Mouse (Mus musculus): Measurements from ENCODE around the gene Cul7.
A peak's percentile ranks its signal among the peaks of the same experiment; 100 is the strongest.

Cul7 gene

DNA sequence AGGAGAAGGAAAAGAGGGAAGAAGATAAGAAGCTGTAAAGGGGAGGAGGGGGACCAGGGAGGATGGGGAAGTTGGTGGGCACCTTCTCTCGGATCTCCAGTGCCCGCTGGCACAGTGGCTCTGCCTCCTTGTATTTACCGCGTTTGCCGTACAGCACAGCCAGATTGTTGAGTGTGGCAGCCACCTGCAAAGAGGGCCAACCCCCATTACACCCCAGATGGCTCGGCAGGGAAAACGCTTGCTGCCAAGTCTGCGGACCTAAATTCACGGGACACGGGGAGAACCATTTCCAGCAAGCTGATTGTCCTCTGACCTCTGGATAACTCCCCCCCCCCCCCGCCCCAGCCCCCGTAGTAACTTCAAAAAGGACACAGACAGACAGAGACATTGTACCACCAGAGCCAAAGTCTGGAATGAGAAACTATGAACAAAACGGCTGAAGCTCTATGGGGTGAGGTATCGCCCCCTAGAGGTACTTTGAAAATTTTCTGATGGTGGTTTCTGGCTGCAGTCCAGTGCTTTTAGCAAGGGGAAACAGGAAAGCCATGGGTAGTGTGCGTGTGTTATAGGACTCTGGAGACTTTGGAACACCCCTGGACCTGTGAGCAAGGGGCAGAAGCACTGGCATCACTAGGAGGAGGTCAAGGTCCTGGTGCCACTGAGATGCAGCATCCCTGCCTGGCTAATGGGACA is 13.2 kb upstream of the Cul7 start:
- Histone ChIP-seq H3K36me3 (ENCODE audit: insufficient read depth, low read length) (peaks cover 59% of the 10 kb centered on the region), H3K27me3 (ENCODE audit: insufficient read depth, low read length) (no peaks in the 10 kb centered on the region), H3K9me3 (ENCODE audit: low read length) (no peaks in the 10 kb centered on the region), H3K4me3 (replicated peaks; ENCODE audit: low read length) (no peak overlapping the region), H3K4me1 (replicated peaks; ENCODE audit: low read depth, low read length) (peaks cover 61% of the 10 kb centered on the region)
- TF ChIP-seq CTCF (conservative IDR thresholded peaks at IDR 0.05; ENCODE audit: low read length), result peak; percentile 60
- no peak for TF ChIP-seq POU5F1 (IDR thresholded peaks at IDR 0.05; ENCODE audit: borderline replicate concordance, low read length)

DNA sequence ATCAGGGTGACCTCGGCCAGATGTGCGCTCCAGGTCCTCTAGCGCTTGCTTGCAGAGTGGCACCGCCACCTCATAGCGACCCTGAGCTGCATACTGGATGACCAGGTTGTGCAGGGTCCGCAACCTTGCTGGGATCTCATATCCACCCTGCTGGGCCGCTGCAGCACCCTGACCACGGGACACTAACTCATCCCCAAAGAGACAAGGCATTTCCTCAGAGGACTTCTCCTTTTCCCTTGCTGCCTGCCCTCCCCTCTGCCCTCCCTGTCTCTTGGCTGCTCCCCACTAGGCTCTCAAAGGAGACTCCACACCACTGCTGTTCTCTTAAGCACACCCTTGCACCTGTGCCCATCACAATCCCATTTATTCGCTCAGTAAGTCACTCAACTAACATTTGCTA is 10.2 kb upstream of the Cul7 start:
- H3K36me3 ChIP-seq (ENCODE audit: insufficient read depth, low read length), result peaks cover 45% of the 10 kb centered on the region
- peak overlapping the region; percentile 53; the same call in 1 of the 2 replicates for H3K4me3 ChIP-seq (replicated peaks; ENCODE audit: low read length)
- no peaks in the 10 kb centered on the region for H3K27me3 ChIP-seq (ENCODE audit: insufficient read depth, low read length)
- H3K9me3 ChIP-seq (ENCODE audit: low read length), result no peaks in the 10 kb centered on the region
- peaks cover 56% of the 10 kb centered on the region for H3K4me1 ChIP-seq (replicated peaks; ENCODE audit: low read depth, low read length)
- TF ChIP-seq POU5F1 (IDR thresholded peaks at IDR 0.05; ENCODE audit: borderline replicate concordance, low read length) (no peak), CTCF (conservative IDR thresholded peaks at IDR 0.05; ENCODE audit: low read length) (no peak), NANOG (IDR thresholded peaks at IDR 0.05; ENCODE audit: borderline replicate concordance, low read length) (no peak)

DNA sequence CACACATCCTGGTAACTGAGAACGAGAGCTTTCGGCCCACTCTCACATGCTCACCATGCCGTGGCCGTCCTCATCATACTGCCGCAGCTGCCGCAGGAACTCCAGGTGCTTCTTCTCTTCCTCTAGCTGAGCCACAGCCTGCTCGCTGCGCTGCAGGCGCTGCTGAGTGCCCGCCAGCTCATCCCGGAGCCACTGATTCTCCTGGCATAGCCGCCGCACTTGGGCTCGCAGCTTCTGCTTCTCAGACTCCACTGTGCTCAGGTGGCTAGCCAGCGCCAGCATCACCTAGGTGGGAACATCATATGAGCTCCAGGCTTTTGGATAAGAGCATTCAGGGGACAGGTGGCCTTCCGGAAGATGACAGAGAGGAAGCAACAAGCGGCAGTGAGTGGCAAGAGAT is 8.1 kb upstream of the Cul7 start:
- peaks cover 29% of the 10 kb centered on the region for H3K36me3 ChIP-seq (ENCODE audit: insufficient read depth, low read length)
- no peaks in the 10 kb centered on the region for H3K27me3 ChIP-seq (ENCODE audit: insufficient read depth, low read length)
- peaks cover 48% of the 10 kb centered on the region for H3K4me1 ChIP-seq (replicated peaks; ENCODE audit: low read depth, low read length)
- TF ChIP-seq NANOG (IDR thresholded peaks at IDR 0.05; ENCODE audit: borderline replicate concordance, low read length), result no peak
- TF ChIP-seq POU5F1 (IDR thresholded peaks at IDR 0.05; ENCODE audit: borderline replicate concordance, low read length), result no peak
- TF ChIP-seq CTCF (conservative IDR thresholded peaks at IDR 0.05; ENCODE audit: low read length), result no peak
- peak overlapping the region; percentile 65 for H3K4me3 ChIP-seq (replicated peaks; ENCODE audit: low read length)
- no peaks in the 10 kb centered on the region for H3K9me3 ChIP-seq (ENCODE audit: low read length)

DNA sequence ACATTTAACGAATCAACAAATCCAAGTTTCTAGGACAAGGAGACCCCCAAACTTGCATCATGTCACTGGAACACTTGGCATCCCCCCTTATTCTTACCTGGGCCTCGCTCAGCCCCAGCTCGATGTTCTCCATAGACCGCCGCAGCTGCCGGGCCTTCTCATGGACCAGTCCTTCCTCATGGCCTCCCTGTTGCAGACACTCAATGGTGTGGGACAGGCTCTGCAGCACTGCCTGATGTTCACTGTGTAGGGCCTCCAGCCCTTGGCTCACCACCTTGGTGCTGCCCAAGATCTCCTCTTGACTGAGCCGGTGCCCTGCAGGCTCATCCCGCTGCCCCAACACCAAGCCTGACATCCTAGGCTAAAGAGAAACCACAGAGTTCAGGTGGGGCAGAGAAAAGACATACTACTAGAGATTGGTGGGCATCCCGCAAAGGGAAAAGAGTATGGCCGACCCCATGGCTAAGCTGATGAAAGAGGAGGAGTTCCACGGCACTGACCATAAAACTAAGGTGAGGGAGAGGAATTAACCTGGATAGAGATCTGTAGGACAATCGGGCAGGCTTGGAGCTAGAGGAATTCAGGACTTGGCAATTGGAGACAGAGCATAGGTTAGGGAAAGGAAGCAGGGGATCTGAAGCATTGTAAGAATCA is 5.9 kb upstream of the Cul7 start:
- TF ChIP-seq NANOG (IDR thresholded peaks at IDR 0.05; ENCODE audit: borderline replicate concordance, low read length), result no peak
- no peak for TF ChIP-seq CTCF (conservative IDR thresholded peaks at IDR 0.05; ENCODE audit: low read length)

DNA sequence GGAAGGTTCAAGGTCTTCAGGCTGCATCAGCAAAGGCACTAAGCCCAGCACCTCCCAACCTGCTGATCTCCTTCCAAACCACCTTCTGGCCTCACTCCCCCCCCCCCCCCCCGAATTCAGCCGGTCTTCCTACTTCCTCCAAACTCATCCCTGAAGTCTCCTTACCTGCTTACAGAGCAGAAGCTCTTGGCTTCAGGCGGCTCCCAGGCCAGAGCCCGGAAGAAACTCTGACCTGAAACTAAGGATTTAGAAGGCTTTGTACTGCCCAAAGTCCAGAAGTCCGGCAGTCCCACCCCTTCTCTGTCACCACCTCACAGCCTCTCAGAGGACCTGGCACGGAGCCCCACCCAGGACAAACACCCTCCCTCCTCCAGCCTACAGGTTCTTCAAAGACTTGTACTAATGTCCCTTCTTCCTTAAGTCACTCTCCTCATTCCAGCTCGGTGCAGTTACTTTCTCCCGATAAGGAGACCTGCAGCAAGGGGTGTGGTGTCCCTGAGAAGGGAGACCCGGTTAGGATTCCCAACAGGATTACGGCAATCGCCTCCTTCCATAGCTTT is 5.1 kb upstream of the Cul7 start:
- Histone ChIP-seq H3K4me1 (replicated peaks; ENCODE audit: low read depth, low read length) (peaks cover 59% of the 10 kb centered on the region), H3K36me3 (ENCODE audit: insufficient read depth, low read length) (peaks cover 44% of the 10 kb centered on the region), H3K9me3 (ENCODE audit: low read length) (no peaks in the 10 kb centered on the region), H3K27me3 (ENCODE audit: insufficient read depth, low read length) (no peaks in the 10 kb centered on the region), H3K4me3 (replicated peaks; ENCODE audit: low read length) (peak overlapping the region; percentile 98)
- no peak for TF ChIP-seq CTCF (conservative IDR thresholded peaks at IDR 0.05; ENCODE audit: low read length)
- no peak for TF ChIP-seq NANOG (IDR thresholded peaks at IDR 0.05; ENCODE audit: borderline replicate concordance, low read length)
- no peak for TF ChIP-seq POU5F1 (IDR thresholded peaks at IDR 0.05; ENCODE audit: borderline replicate concordance, low read length)

More for the DNA sequence above, 5.9 kb upstream of the Cul7 start:
- Histone ChIP-seq H3K4me1 (replicated peaks; ENCODE audit: low read depth, low read length) (peaks cover 59% of the 10 kb centered on the region), H3K36me3 (ENCODE audit: insufficient read depth, low read length) (peaks cover 42% of the 10 kb centered on the region), H3K4me3 (replicated peaks; ENCODE audit: low read length) (peak overlapping the region; percentile 98), H3K27me3 (ENCODE audit: insufficient read depth, low read length) (no peaks in the 10 kb centered on the region), H3K9me3 (ENCODE audit: low read length) (no peaks in the 10 kb centered on the region)

DNA sequence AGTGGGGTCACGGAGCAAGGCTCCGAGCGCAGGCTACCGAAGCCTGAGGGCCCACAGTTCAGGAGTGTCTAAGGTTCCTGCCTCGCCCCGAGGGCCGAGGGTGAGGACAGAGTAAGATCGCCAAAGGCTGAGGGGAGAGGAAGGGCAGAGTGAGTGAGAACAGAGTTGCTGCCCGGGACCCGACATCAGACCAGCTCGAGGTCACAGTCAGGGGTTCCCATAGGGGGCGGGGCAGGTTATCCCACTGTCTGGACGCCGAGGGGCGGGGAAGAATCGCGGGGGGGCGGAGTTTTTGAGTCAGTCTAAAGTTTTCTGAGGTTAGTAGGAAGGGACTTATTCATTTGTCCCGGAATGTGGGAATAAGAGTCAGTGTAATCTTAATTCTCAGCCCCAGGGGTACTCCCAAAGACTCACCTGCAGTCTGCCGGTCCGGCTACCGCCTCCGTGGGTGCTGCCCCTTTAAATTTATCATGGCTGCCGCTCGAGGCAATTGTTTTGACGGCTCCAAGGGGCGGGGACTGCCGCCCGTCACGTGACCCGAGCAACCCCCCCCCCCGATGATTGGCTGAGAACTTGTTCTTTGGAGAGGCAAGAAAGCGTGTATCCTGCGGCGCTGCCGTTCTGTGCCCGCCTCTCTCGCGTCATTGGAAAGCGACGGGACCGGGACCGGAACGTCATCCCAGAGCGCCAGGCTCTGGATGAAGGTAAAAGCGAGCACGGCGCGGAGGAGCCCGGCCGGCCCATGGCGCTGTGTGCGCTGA is 4.4 kb upstream of the Cul7 start, which contains the start of the genes Klc4 and Mrpl2:
Gene Klc4, minus strand, starts transcription at position 462 of the 761 bp plus-strand sequence.
Gene Mrpl2, plus strand, starts transcription at position 669 of the 761 bp plus-strand sequence.
- no peaks in the 10 kb centered on the region for H3K27me3 ChIP-seq (ENCODE audit: insufficient read depth, low read length)
- no peak for TF ChIP-seq NANOG (IDR thresholded peaks at IDR 0.05; ENCODE audit: borderline replicate concordance, low read length)
- no peak for TF ChIP-seq POU5F1 (IDR thresholded peaks at IDR 0.05; ENCODE audit: borderline replicate concordance, low read length)
- no peak for TF ChIP-seq CTCF (conservative IDR thresholded peaks at IDR 0.05; ENCODE audit: low read length)
- peak within 1 kb of the TSS; percentile 98 for H3K4me3 ChIP-seq (replicated peaks; ENCODE audit: low read length)
- peaks cover 37% of the 10 kb centered on the region for H3K36me3 ChIP-seq (ENCODE audit: insufficient read depth, low read length)
- peaks cover 58% of the 10 kb centered on the region for H3K4me1 ChIP-seq (replicated peaks; ENCODE audit: low read depth, low read length)
- H3K9me3 ChIP-seq (ENCODE audit: low read length), result no peaks in the 10 kb centered on the region

DNA sequence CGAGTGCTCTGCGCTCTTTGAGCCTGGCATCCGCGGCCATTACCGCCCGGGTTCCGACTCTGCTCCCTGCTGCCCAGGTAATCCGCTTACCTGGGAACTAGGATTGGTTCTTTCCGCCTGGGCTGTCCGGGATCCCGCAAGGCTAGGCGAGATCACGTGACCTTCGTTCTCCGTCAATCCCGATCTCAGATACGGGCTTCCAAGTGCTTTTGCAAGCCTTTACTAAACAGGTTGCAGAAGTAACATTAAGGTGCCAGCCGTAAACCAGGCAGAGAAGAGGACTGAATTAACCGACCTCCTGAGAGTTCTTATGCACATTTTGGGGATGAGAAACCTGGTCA is 3.8 kb upstream of the Cul7 start:
- TF ChIP-seq POU5F1 (IDR thresholded peaks at IDR 0.05; ENCODE audit: borderline replicate concordance, low read length) (no peak), CTCF (conservative IDR thresholded peaks at IDR 0.05; ENCODE audit: low read length) (no peak), NANOG (IDR thresholded peaks at IDR 0.05; ENCODE audit: borderline replicate concordance, low read length) (no peak)
- Histone ChIP-seq H3K4me1 (replicated peaks; ENCODE audit: low read depth, low read length) (peaks cover 63% of the 10 kb centered on the region), H3K36me3 (ENCODE audit: insufficient read depth, low read length) (peaks cover 33% of the 10 kb centered on the region), H3K9me3 (ENCODE audit: low read length) (no peaks in the 10 kb centered on the region), H3K4me3 (replicated peaks; ENCODE audit: low read length) (peak overlapping the region; percentile 98), H3K27me3 (ENCODE audit: insufficient read depth, low read length) (no peaks in the 10 kb centered on the region)

- Histone ChIP-seq H3K9me3 (ENCODE audit: low read length) (no peaks in the 10 kb centered on the region), H3K4me1 (replicated peaks; ENCODE audit: low read depth, low read length) (peaks cover 67% of the 10 kb centered on the region), H3K27me3 (ENCODE audit: insufficient read depth, low read length) (peaks cover under 1% of the 10 kb centered on the region; the same call in 1 of the 2 replicates), H3K36me3 (ENCODE audit: insufficient read depth, low read length) (peaks cover 33% of the 10 kb centered on the region), H3K4me3 (replicated peaks; ENCODE audit: low read length) (peak overlapping the region; percentile 98)
- no peak for TF ChIP-seq CTCF (conservative IDR thresholded peaks at IDR 0.05; ENCODE audit: low read length)
Measured at GRCm38 (mm10) chr17:46647279-46647678, 2.9 kb upstream of the Cul7 start.
